In genomic region chr5:135962492-135963279, GRCm38 (mm10) we compare ENCODE assay signal across 8 mouse cellular contexts. TPM values are rescaled to one million over a fixed set of nuclear protein-coding genes. Genes with fewer than 3 reads are reported as not detected.
DNase-seq lines count a peak whose midpoint lies in the region; ATAC-seq lines count a peak whose summit lies in the region.

No protein-coding gene starts in this region.

- peak; percentile 85 for ATAC-seq in inflammation-experienced regulatory T-cells, adult 6 months
- peak; percentile 89 for ATAC-seq in megakaryocyte-erythroid progenitor cell, adult 5-6 weeks (replicated peaks; ENCODE audit: low FRiP score, low TSS enrichment, poor library complexity, severe bottlenecking)

- peak; percentile 99 to 100 for DNase-seq in adrenal gland, adult (ENCODE audit: inconsistent age in 2 of 2, low spot score in 1 of 2)
- peak; percentile 99 for DNase-seq in embryo, embryonic 10.5 days (ENCODE audit: low spot score)
- peak; percentile 98 for DNase-seq in gastrocnemius, postnatal 14 days
- peak; percentile 97 to 99 for DNase-seq in left cerebral cortex, postnatal 10 days (ENCODE audit: extremely low spot score in 1 of 2, low spot score in 2 of 2)
- peak; percentile 95 for DNase-seq in right cerebral cortex, postnatal 25 days
- peak; percentile 98 for DNase-seq in urinary bladder, postnatal 4 days (ENCODE audit: low spot score in 2 of 2)

- intact Hi-C loops in gastrocnemius, postnatal 14 days (cut with DNase I; ENCODE audit: low total_unique reads): no loop called here
- intact Hi-C loops in left cerebral cortex, postnatal 10 days (cut with DNase I): no loop called here

RNA-seq across cellular contexts. Expression of gene Ssc4d, which starts 11.6 kb away (rescaled TPM):
- total RNA-seq in gastrocnemius, postnatal 14 days (2021): 1 to 10 TPM in 1 of 2 experiments, under 1 TPM in 1; 0.73 to 1.6 TPM
- 1 to 10 TPM; 1.0 to 2.0 (median 1.4) TPM for polyA plus RNA-seq in inflammation-experienced regulatory T-cells, adult 6 months (2017; shearing (Covaris generic))
- 1 to 10 TPM; 1.7 to 4.0 TPM for total RNA-seq in left cerebral cortex, postnatal 10 days (2021)
- 1.7 and 3.2 TPM in 2 replicates for total RNA-seq in megakaryocyte-erythroid progenitor cell, adult 5-6 weeks (2014; fragmentation: Nextera tagmentation)
- 3.5 TPM in 1 of 2 replicates, not detected in the other for total RNA-seq in megakaryocyte-erythroid progenitor cell, adult 5-6 weeks (2017)

RNA-seq across cellular contexts. Expression of gene Zp3, which starts 17.2 kb away (rescaled TPM):
- not detected for total RNA-seq in gastrocnemius, postnatal 14 days (2021)
- polyA plus RNA-seq in inflammation-experienced regulatory T-cells, adult 6 months (2017; shearing (Covaris generic)): not detected
- not detected for total RNA-seq in left cerebral cortex, postnatal 10 days (2021)
- total RNA-seq in megakaryocyte-erythroid progenitor cell, adult 5-6 weeks (2014; fragmentation: Nextera tagmentation): not detected in 2 replicates
- not detected in 2 replicates for total RNA-seq in megakaryocyte-erythroid progenitor cell, adult 5-6 weeks (2017)

RNA-seq across cellular contexts. Expression of gene Ywhag, which starts 28.3 kb away (rescaled TPM):
- 100 to 1,000 TPM; 305 to 325 TPM for total RNA-seq in gastrocnemius, postnatal 14 days (2021)
- 10 to 100 TPM; 29.8 to 46.2 (median 37.0) TPM for polyA plus RNA-seq in inflammation-experienced regulatory T-cells, adult 6 months (2017; shearing (Covaris generic))
- total RNA-seq in left cerebral cortex, postnatal 10 days (2021): 1,000 to 10,000 TPM; 1,621 to 1,667 TPM
- 125 and 138 TPM in 2 replicates for total RNA-seq in megakaryocyte-erythroid progenitor cell, adult 5-6 weeks (2014; fragmentation: Nextera tagmentation)
- total RNA-seq in megakaryocyte-erythroid progenitor cell, adult 5-6 weeks (2017): 88.3 and 92.5 TPM in 2 replicates

RNA-seq across cellular contexts. Expression of gene Dtx2, which starts 31.9 kb away (rescaled TPM):
- 1 to 10 TPM; 6.7 to 7.5 TPM for total RNA-seq in gastrocnemius, postnatal 14 days (2021)
- 10 to 100 TPM in 1 of 3 experiments, 1 to 10 TPM in 2; 8.5 to 10.8 (median 9.1) TPM for polyA plus RNA-seq in inflammation-experienced regulatory T-cells, adult 6 months (2017; shearing (Covaris generic))
- 1 to 10 TPM; 9.3 to 9.4 TPM for total RNA-seq in left cerebral cortex, postnatal 10 days (2021)
- total RNA-seq in megakaryocyte-erythroid progenitor cell, adult 5-6 weeks (2014; fragmentation: Nextera tagmentation): 5.6 and 22.1 TPM in 2 replicates
- total RNA-seq in megakaryocyte-erythroid progenitor cell, adult 5-6 weeks (2017): 2.3 and 4.2 TPM in 2 replicates

Comparison
In these comparisons a context has a peak if more than half of its experiments do, and no peak if none do; other contexts are left out.
1. Peak in every context shown above with its lines: DNase-seq and ATAC-seq.
2. RNA of gene Ywhag, which starts 28.3 kb away (total RNA-seq): 1,621 to 1,667 TPM in left cerebral cortex, postnatal 10 days; 305 to 325 TPM in gastrocnemius, postnatal 14 days and 88.3 to 138 TPM in megakaryocyte-erythroid progenitor cell, adult 5-6 weeks; every median in the first group is over 4 times any median in the second.